Mouse (Mus musculus) frontal cortex, adult 2 months (tissue): ENCODE results near the gene Tmem239. TPM values are rescaled to one million over a fixed set of nuclear protein-coding genes. Genes with fewer than 3 reads are reported as not detected.
A peak's percentile ranks its signal among the peaks of the same experiment; 100 is the strongest.

Source experiments
- DNase-seq, 2 experiments: peaks; one replicate each; pipeline ENCODE4 v3.0.0; 2022; ENCODE audit warnings: low spot score in 1 of 2; ENCODE audit errors: extremely low spot score in 1 of 2
- polyA plus RNA-seq: library from polyadenylated mRNA; depleted of rRNA; stranded (reverse); fragments of >200 nt; gene quantifications from 2 replicates; pipeline ENCODE4 v1.2.3, GENCODE M21; 2012; rRNA removed

Gene Tmem239
- polyA plus RNA-seq, 1 experiment, result not detected

DNA sequence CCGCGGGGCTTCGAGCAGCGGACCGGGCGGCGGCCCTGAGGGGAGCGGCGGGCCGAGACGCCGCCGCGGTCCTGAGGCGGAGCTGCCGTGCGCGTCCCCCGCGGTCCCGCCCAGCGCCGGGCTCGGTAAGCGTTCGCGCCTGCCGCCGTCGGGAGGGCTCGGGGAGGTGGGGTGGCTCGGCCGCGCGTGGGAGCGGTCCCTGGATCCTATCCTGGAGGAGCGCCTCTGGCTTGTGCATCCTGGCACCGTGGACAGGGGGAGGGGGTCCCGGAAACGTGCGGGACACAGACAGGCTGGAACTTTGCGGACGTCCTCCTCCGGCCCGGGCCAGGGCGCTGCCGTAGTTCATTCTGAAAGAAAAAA lies 44.1 kb downstream of the Tmem239 start:
- peak in 1 of 2 experiments; percentile 77 for DNase-seq

GRCm38 (mm10) chr2:130451086-130451726 lies 44.9 kb downstream of the Tmem239 start:
- no peak for DNase-seq

- DNase-seq, result no peak
These were observed 45.4 kb downstream of the Tmem239 start for GRCm38 (mm10) chr2:130451727-130452090.

DNA sequence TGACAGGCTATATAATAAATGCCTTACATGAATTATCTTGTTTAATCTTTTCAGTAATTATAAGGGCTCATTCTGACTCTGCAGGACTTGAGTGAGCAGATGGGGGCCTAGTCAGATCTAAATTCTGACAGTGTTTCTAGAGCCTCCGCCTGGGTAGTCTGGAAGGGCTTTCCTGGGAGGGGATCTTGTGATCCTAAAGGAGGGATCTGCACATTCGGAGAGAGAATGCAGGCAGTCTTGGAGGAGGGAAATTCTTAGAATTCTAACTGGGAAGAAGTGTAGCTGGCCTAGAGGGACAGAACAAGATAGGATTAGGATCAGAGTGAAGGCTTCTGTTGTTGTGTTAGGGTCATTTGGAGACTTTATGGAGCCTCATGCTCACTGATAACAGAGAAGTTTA lies 46.0 kb downstream of the Tmem239 start:
- DNase-seq, result no peak

DNA sequence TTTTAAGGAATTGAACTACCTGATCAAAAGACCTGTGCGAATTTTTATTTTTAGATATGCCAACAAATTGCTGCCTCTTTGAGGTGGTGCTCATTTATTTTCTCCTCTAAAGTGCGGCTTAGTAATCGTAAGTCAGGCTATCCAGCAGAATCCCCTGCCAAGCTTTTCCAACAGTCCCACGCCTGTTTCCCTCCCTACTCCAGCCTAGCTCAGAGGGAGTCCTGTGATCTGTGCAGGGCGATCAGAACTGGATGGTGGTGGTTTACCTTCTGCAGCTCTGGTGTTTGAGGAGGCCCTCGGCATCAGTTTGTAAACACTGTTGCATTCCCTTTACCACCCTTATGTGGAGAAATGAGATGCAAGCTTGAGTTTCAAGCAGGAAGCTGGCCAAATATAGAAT lies 47.1 kb downstream of the Tmem239 start:
- DNase-seq, result peak in 1 of 2 experiments; percentile 58

- peak in 1 of 2 experiments; percentile 51 for DNase-seq
These were observed 48.6 kb downstream of the Tmem239 start for GRCm38 (mm10) chr2:130454748-130455370.

Other genes with a start within 250 kb of the Tmem239 start
- 125 and 136 TPM in 2 replicates for gene Snrpb, start 227.1 kb upstream of the Tmem239 start, polyA plus RNA-seq
- 0.04 TPM in 1 of 2 replicates, not detected in the other for gene Tmc2, start 211.3 kb upstream of the Tmem239 start, polyA plus RNA-seq
- 158 and 163 TPM in 2 replicates for gene Nop56, start 132.0 kb upstream of the Tmem239 start, polyA plus RNA-seq
- 340 and 363 TPM in 2 replicates for gene Idh3b, start 121.9 kb upstream of the Tmem239 start, polyA plus RNA-seq
- gene Ebf4, start 111.3 kb upstream of the Tmem239 start, polyA plus RNA-seq, result 12.8 and 12.9 TPM in 2 replicates
- gene Cpxm1, start 8.9 kb upstream of the Tmem239 start, polyA plus RNA-seq, result 14.2 and 16.3 TPM in 2 replicates
- not detected in 2 replicates for gene Gm28372, start 1.2 kb upstream of the Tmem239 start, polyA plus RNA-seq
- gene 1700020A23Rik, start 1.2 kb upstream of the Tmem239 start, polyA plus RNA-seq, result not detected in 2 replicates
- gene Vps16, start 17.9 kb downstream of the Tmem239 start, polyA plus RNA-seq, result 98.1 and 115 TPM in 2 replicates
- 22.7 and 24.3 TPM in 2 replicates for gene Pced1a, start 18.2 kb downstream of the Tmem239 start, polyA plus RNA-seq
- 143 and 161 TPM in 2 replicates for gene Ptpra, start 43.8 kb downstream of the Tmem239 start, polyA plus RNA-seq
- gene Mrps26, start 157.3 kb downstream of the Tmem239 start, polyA plus RNA-seq, result 80.5 and 86.1 TPM in 2 replicates
- 0.76 TPM in 1 of 2 replicates, not detected in the other for gene Oxt, start 169.7 kb downstream of the Tmem239 start, polyA plus RNA-seq
- 0.50 and 0.76 TPM in 2 replicates for gene Avp, start 176.1 kb downstream of the Tmem239 start, polyA plus RNA-seq
- gene Fastkd5, start 223.5 kb downstream of the Tmem239 start, polyA plus RNA-seq, result 3.8 TPM in 2 replicates
- gene Ubox5, start 223.6 kb downstream of the Tmem239 start, polyA plus RNA-seq, result 9.8 and 11.2 TPM in 2 replicates
- 114 and 133 TPM in 2 replicates for gene Lzts3, start 236.3 kb downstream of the Tmem239 start, polyA plus RNA-seq